Comparison of ENCODE assay signal across 8 mouse cellular contexts in genomic region chr6:122633411-122633810, GRCm38 (mm10). TPM values are rescaled to one million over a fixed set of nuclear protein-coding genes. Genes with fewer than 3 reads are reported as not detected.
DNase-seq lines count a peak whose midpoint lies in the region; ATAC-seq lines count a peak whose summit lies in the region.

No protein-coding gene starts in this region.

- DNase-seq in adrenal gland, adult (ENCODE audit: inconsistent age in 2 of 2, low spot score in 1 of 2) = peak; percentile 23 to 72
- no peak for DNase-seq in adrenal gland, adult 8-10 months
- peak; percentile 6 for DNase-seq in liver
- DNase-seq in heart, postnatal 36 days = peak; percentile 30 to 35
- DNase-seq in layer of hippocampus, adult 8-10 months (ENCODE audit: low spot score in 2 of 2) = no peak
- DNase-seq in frontal cortex, postnatal 14 days (ENCODE audit: low spot score in 2 of 2) = no peak

- H3K27me3 ChIP-seq in liver, embryonic 12.5 days (replicated peaks) = peaks cover 7% of the 10 kb centered on the region
- H3K27me3 ChIP-seq in megakaryocyte, embryonic 14.5 days (replicated peaks) = peaks cover 10% of the 10 kb centered on the region

- WGBS in liver, embryonic 12.5 days (ENCODE audit: insufficient replicate concordance) = 19% methylated on average over 9 of the region's 9 CpGs

- H3K9me3 ChIP-seq in liver, embryonic 12.5 days (replicated peaks) = no peaks in the 10 kb centered on the region
- H3K9me3 ChIP-seq in megakaryocyte, embryonic 14.5 days = no peaks in the 10 kb centered on the region

- no peaks in the 10 kb centered on the region for H3K4me1 ChIP-seq in liver, embryonic 12.5 days
- no peaks in the 10 kb centered on the region for H3K4me1 ChIP-seq in megakaryocyte, embryonic 14.5 days

- intact Hi-C loops in heart, postnatal 36 days (cut with DNase I) = loop anchor here (1.0 to 2.0 kb wide), 2 partner anchors 38 to 77 kb away; no protein-coding TSS in a partner anchor

- no peak overlapping the region for H3K4me3 ChIP-seq in liver, embryonic 12.5 days
- H3K4me3 ChIP-seq in megakaryocyte, embryonic 14.5 days (replicated peaks) = peak overlapping the region; percentile 62

- no peaks in the 10 kb centered on the region for H3K36me3 ChIP-seq in liver, embryonic 12.5 days
- H3K36me3 ChIP-seq in megakaryocyte, embryonic 14.5 days (replicated peaks; ENCODE audit: low read length) = no peaks in the 10 kb centered on the region

- no peak overlapping the region for H3K4me2 ChIP-seq in liver, embryonic 12.5 days

- H3K9ac ChIP-seq in liver, embryonic 12.5 days = no peak overlapping the region

- H3K27ac ChIP-seq in liver, embryonic 12.5 days = no peak overlapping the region

- no peak; the same call in 1 of the 2 replicates for ATAC-seq in liver, embryonic 12.5 days

RNA-seq across cellular contexts. Expression of gene Dppa3, which starts 7.2 kb away (rescaled TPM):
- not detected for total RNA-seq in adrenal gland, adult 8-10 months (2022)
- polyA plus RNA-seq in liver, embryonic 12.5 days (2016; fragmentation: Nextera tagmentation; extraction: Ambion mirVana) = not detected in 2 replicates
- not detected for total RNA-seq in heart, postnatal 36 days (2021)
- polyA plus RNA-seq in megakaryocyte, embryonic 14.5 days (2012; ENCODE audit: insufficient read depth, low replicate concordance) = not detected in 2 replicates
- total RNA-seq in layer of hippocampus, adult 8-10 months (2022) = not detected

RNA-seq across cellular contexts. Expression of gene Gdf3, which starts 23.5 kb away (rescaled TPM):
- under 1 TPM; 0.14 to 0.48 (median 0.24) TPM for total RNA-seq in adrenal gland, adult 8-10 months (2022)
- polyA plus RNA-seq in liver, embryonic 12.5 days (2016; fragmentation: Nextera tagmentation; extraction: Ambion mirVana) = 7.9 and 8.4 TPM in 2 replicates
- total RNA-seq in heart, postnatal 36 days (2021) = not detected
- polyA plus RNA-seq in megakaryocyte, embryonic 14.5 days (2012; ENCODE audit: insufficient read depth, low replicate concordance) = 0.07 TPM in 1 of 2 replicates, not detected in the other
- total RNA-seq in layer of hippocampus, adult 8-10 months (2022) = not detected

RNA-seq across cellular contexts. Expression of gene Apobec1, which starts 31.2 kb away (rescaled TPM):
- total RNA-seq in adrenal gland, adult 8-10 months (2022) = 10 to 100 TPM; 13.4 to 29.5 (median 19.3) TPM
- 3.7 and 4.1 TPM in 2 replicates for polyA plus RNA-seq in liver, embryonic 12.5 days (2016; fragmentation: Nextera tagmentation; extraction: Ambion mirVana)
- total RNA-seq in heart, postnatal 36 days (2021) = 1 to 10 TPM; 6.3 to 8.0 TPM
- polyA plus RNA-seq in megakaryocyte, embryonic 14.5 days (2012; ENCODE audit: insufficient read depth, low replicate concordance) = 7.5 TPM in 1 of 2 replicates, not detected in the other
- total RNA-seq in layer of hippocampus, adult 8-10 months (2022) = 10 to 100 TPM in 1 of 4 experiments, 1 to 10 TPM in 3; 2.1 to 11.1 (median 4.4) TPM

Comparison
In these comparisons a context has a peak if more than half of its experiments do, and no peak if none do; other contexts are left out.
1. DNase-seq: peak in adrenal gland, adult (2 of 2), liver (single experiment) and heart, postnatal 36 days (2 of 2); none in adrenal gland, adult 8-10 months (single experiment), layer of hippocampus, adult 8-10 months (0 of 2) and frontal cortex, postnatal 14 days (0 of 2).